Mouse (Mus musculus) MEL (cell line): ENCODE data around the gene Pawr. TPM values are rescaled to one million over a fixed set of nuclear protein-coding genes. Genes with fewer than 3 reads are reported as not detected.

Experiments used
- DNase-seq: peaks from one replicate; pipeline ENCODE4 v3.0.0; 2011; ENCODE audit warnings: low read depth, low spot score
- H3K27ac ChIP-seq: 2 replicates; pipeline ENCODE4 v1.5.1; 2012; ENCODE audit warnings: low read depth, mild to moderate bottlenecking, control low read depth, low read length, moderate library complexity; ENCODE audit not compliant: control insufficient read depth
- H3K27me3 ChIP-seq, 2 experiments: fragments of 150-350 bp in 1 of 2; sonication (generic) in 1 of 2; 2 replicates each; pipeline ENCODE4 v1.6.1; 2012; ENCODE audit warnings: low read length in 2 of 2, mild to moderate bottlenecking in 2 of 2, improper control_type of control experiment in 1 of 2, moderate library complexity in 1 of 2; ENCODE audit not compliant: insufficient read depth in 2 of 2, control insufficient read depth in 1 of 2
- H3K36me3 ChIP-seq, 2 experiments: 2 replicates each; pipeline ENCODE4 v1.6.1; 2012 to 2014; ENCODE audit warnings: low read length in 2 of 2, improper control_type of control experiment in 1 of 2, inconsistent platforms in 1 of 2, mild to moderate bottlenecking in 1 of 2; ENCODE audit not compliant: insufficient read depth in 2 of 2, control insufficient read depth in 1 of 2
- H3K4me1 ChIP-seq, 2 experiments: fragments of 150-350 bp in 1 of 2; sonication (generic) in 1 of 2; 2 replicates each; pipeline ENCODE4 v1.6.1; 2012; ENCODE audit warnings: low read length in 2 of 2, improper control_type of control experiment in 1 of 2, mild to moderate bottlenecking in 1 of 2; ENCODE audit not compliant: insufficient read depth in 2 of 2, control insufficient read depth in 1 of 2
- H3K4me3 ChIP-seq, 2 experiments: fragments of 150-350 bp in 1 of 2; sonication (generic) in 1 of 2; 2 replicates each; pipeline ENCODE4 v1.5.1; 2012; ENCODE audit warnings: low read depth in 2 of 2, low read length in 2 of 2, mild to moderate bottlenecking in 2 of 2, moderate library complexity in 2 of 2, control low read depth in 1 of 2, improper control_type of control experiment in 1 of 2; ENCODE audit not compliant: control insufficient read depth in 1 of 2, insufficient read depth in 1 of 2
- H3K79me2 ChIP-seq: 2 replicates; pipeline ENCODE4 v1.6.1; 2012; ENCODE audit warnings: mild to moderate bottlenecking, low read length, moderate library complexity; ENCODE audit not compliant: control insufficient read depth, poor library complexity, insufficient read depth
- H3K9ac ChIP-seq: 2 replicates; pipeline ENCODE4 v1.6.1; 2012; ENCODE audit warnings: low read depth, mild to moderate bottlenecking, control low read depth, low read length, moderate library complexity; ENCODE audit not compliant: control insufficient read depth, poor library complexity, severe bottlenecking
- H3K9me3 ChIP-seq: fragments of 150-350 bp; sonication (generic); replicated peaks from 2 replicates; pipeline ENCODE4 v1.6.1; 2012; ENCODE audit warnings: mild to moderate bottlenecking, low read length, improper control_type of control experiment, moderate library complexity; ENCODE audit not compliant: insufficient read depth
- CTCF ChIP-seq, 3 experiments: IDR thresholded peaks in 2 of 3; conservative IDR thresholded peaks in 1 of 3; 2 replicates each; pipeline ENCODE4 v1.5.1; 2011 to 2012; ENCODE audit warnings: low read length in 3 of 3, low read depth in 2 of 3, mild to moderate bottlenecking in 2 of 3, improper control_type of control experiment in 1 of 3, inconsistent platforms in 1 of 3, mixed read lengths in 1 of 3, moderate library complexity in 1 of 3; ENCODE audit not compliant: control insufficient read depth in 1 of 3, insufficient read depth in 1 of 3, poor library complexity in 1 of 3, severe bottlenecking in 1 of 3
- EP300 ChIP-seq, 2 experiments: IDR thresholded peaks; 2 replicates each; pipeline ENCODE4 v1.6.1; 2011; ENCODE audit warnings: improper control_type of control experiment in 2 of 2, low read length in 2 of 2, low read depth in 1 of 2, mild to moderate bottlenecking in 1 of 2
- JUND ChIP-seq: IDR thresholded peaks from 2 replicates; pipeline ENCODE4 v1.6.1; 2011; ENCODE audit warnings: low read depth, mild to moderate bottlenecking, improper control_type of control experiment, low read length
- MYB ChIP-seq: IDR thresholded peaks from 2 replicates; pipeline ENCODE4 v1.6.1; 2011; ENCODE audit warnings: mild to moderate bottlenecking, low read depth, low read length, improper control_type of control experiment
- POLR2A ChIP-seq, 2 experiments: IDR thresholded peaks; 2 replicates each; pipeline ENCODE4 v1.6.1; 2011 to 2012; ENCODE audit warnings: low read length in 2 of 2, mild to moderate bottlenecking in 2 of 2, control low read depth in 1 of 2, improper control_type of control experiment in 1 of 2, low read depth in 1 of 2, moderate library complexity in 1 of 2; ENCODE audit not compliant: control insufficient read depth in 1 of 2, insufficient read depth in 1 of 2, poor library complexity in 1 of 2
- RAD21 ChIP-seq: IDR thresholded peaks from 2 replicates; pipeline ENCODE4 v1.6.1; 2011; ENCODE audit warnings: mild to moderate bottlenecking, low read depth, low read length, improper control_type of control experiment
- polyA plus RNA-seq, 2 experiments: library from polyadenylated mRNA; stranded (reverse) in 1 of 2; unstranded in 1 of 2; fragments of >175 nt in 1 of 2; fragments of >200 nt in 1 of 2; gene quantifications; 2 replicates each; pipeline versions ENCODE4 v1.2.1 to v1.2.4; 2012; ENCODE audit warnings: low replicate concordance in 2 of 2, low read depth in 1 of 2; ENCODE audit not compliant: insufficient read length in 2 of 2, insufficient read depth in 1 of 2, missing spikeins in 1 of 2
- total RNA-seq: library from RNA; depleted of rRNA; stranded (reverse); fragments of 300-350 nt; gene quantifications from 2 replicates; pipeline ENCODE4 v1.2.3, GENCODE M21; 2012

Gene Pawr
- total and polyA plus RNA-seq, 3 experiments = 20.7 to 29.6 TPM; not detected in 1

GRCm38 (mm10) chr10:108384153-108384769, 52.3 kb downstream of the Pawr start:
- H3K27me3 ChIP-seq = no peaks in the 10 kb centered on the region
- no peak overlapping the region for H3K4me3 ChIP-seq
- H3K27ac ChIP-seq = no peak overlapping the region
- H3K79me2 ChIP-seq = peaks cover 5% of the 10 kb centered on the region
- no peaks in the 10 kb centered on the region; the same call in 1 of the 2 replicates for H3K9me3 ChIP-seq
- no peak overlapping the region for H3K9ac ChIP-seq
- peaks cover 5 to 21% of the 10 kb centered on the region in 2 experiments for H3K36me3 ChIP-seq
- H3K4me1 ChIP-seq = peaks cover 0 to 3% of the 10 kb centered on the region in 2 experiments; a peak in 1 of 4 replicates
- DNase-seq = no peak
- TF ChIP-seq POLR2A (IDR thresholded peaks at IDR 0.05; ENCODE audit: control insufficient read depth in 1 of 2, insufficient read depth in 1 of 2, low read depth in 1 of 2, low read length in 2 of 2, poor library complexity in 1 of 2) = no peak

- H3K9me3 ChIP-seq = no peaks in the 10 kb centered on the region
- TF ChIP-seq RAD21 = no peak
- no peak for TF ChIP-seq POLR2A (IDR thresholded peaks at IDR 0.05; ENCODE audit: control insufficient read depth in 1 of 2, insufficient read depth in 1 of 2, low read depth in 1 of 2, low read length in 2 of 2, poor library complexity in 1 of 2)
- no peak for TF ChIP-seq CTCF (IDR thresholded peaks at IDR 0.05 in 2 of 3, conservative IDR thresholded peaks at IDR 0.05 in 1 of 3; ENCODE audit: control insufficient read depth in 1 of 3, insufficient read depth in 1 of 3, low read depth in 2 of 3, low read length in 3 of 3, poor library complexity in 1 of 3, severe bottlenecking in 1 of 3)
- no peak for TF ChIP-seq MYB
- no peak for TF ChIP-seq JUND
- TF ChIP-seq, all 39 proteins: peak for 0
- Histone ChIP-seq H3K9ac (no peak overlapping the region), H3K27me3 (no peaks in the 10 kb centered on the region), H3K27ac (no peak overlapping the region), H3K36me3 (peaks cover 10 to 21% of the 10 kb centered on the region in 2 experiments), H3K4me3 (no peak overlapping the region), H3K4me1 (peaks cover 0 to 7% of the 10 kb centered on the region in 2 experiments; a peak in 1 of 4 replicates), H3K79me2 (peaks cover 3% of the 10 kb centered on the region; the same call in 1 of the 2 replicates)
- DNase-seq = no peak
Observed at GRCm38 (mm10) chr10:108385480-108385955, 53.6 kb downstream of the Pawr start.

- H3K36me3 ChIP-seq = peaks cover 13 to 18% of the 10 kb centered on the region in 2 experiments
- DNase-seq = no peak
- no peak for TF ChIP-seq EP300 (IDR thresholded peaks at IDR 0.05; ENCODE audit: low read depth in 1 of 2, low read length in 2 of 2)
- no peak overlapping the region for H3K4me3 ChIP-seq
- H3K9ac ChIP-seq = no peak overlapping the region
- no peaks in the 10 kb centered on the region for H3K27me3 ChIP-seq
- H3K27ac ChIP-seq = no peak overlapping the region
- no peaks in the 10 kb centered on the region for H3K9me3 ChIP-seq
- no peaks in the 10 kb centered on the region; the same call in 1 of the 2 replicates for H3K79me2 ChIP-seq
- peaks cover 0 to 10% of the 10 kb centered on the region in 2 experiments; a peak in 1 of 4 replicates for H3K4me1 ChIP-seq
Observed at GRCm38 (mm10) chr10:108388410-108388915, 56.5 kb downstream of the Pawr start.
